In genomic region chr17:24841133-24841532, GRCm38 (mm10) we compare ENCODE assay signal across 1 mouse cellular context.
TF ChIP-seq lines count a peak whose summit lies in the region.

No protein-coding gene starts in this region.

TF ChIP-seq in MEL, 35 proteins besides CTCF, POLR2A, EP300 and RAD21:
- peak; percentile 55 for TF ChIP-seq SMC3 (IDR thresholded peaks at IDR 0.05; ENCODE audit: low read depth, low read length)
- TF ChIP-seq GABPA (IDR thresholded peaks at IDR 0.05; ENCODE audit: low read depth, low read length) = no peak
- TF ChIP-seq ZC3H11A (IDR thresholded peaks at IDR 0.05; ENCODE audit: low read depth, low read length) = peak; percentile 21; the same call in 1 of the 2 replicates
